Mouse (Mus musculus) erythroblast, adult 5-6 weeks (primary cell): ENCODE data around the gene Adam11. TPM values are rescaled to one million over a fixed set of nuclear protein-coding genes. Genes with fewer than 3 reads are reported as not detected.

ENCODE experiments used
- ATAC-seq: replicated peaks from 2 replicates; pipeline ENCODE4 v1.8.0; 2016; ENCODE audit warnings: moderate number of reproducible peaks, mild to moderate bottlenecking, moderate TSS enrichment, inconsistent platforms; ENCODE audit not compliant: poor library complexity, low FRiP score, severe bottlenecking
- total RNA-seq, 2 experiments: library from RNA; stranded (forward) in 1 of 2; stranded (reverse) in 1 of 2; fragments of 150-400 nt in 1 of 2; fragments of 200-764, 138-1000 nt in 1 of 2; gene quantifications; 2 replicates each; pipeline versions ENCODE4 v1.2.3 to v1.2.4; 2015 to 2017; ENCODE audit warnings: low replicate concordance in 2 of 2

Gene Adam11
- total RNA-seq, 2 experiments from 2014 or later: not detected

- ATAC-seq: no peak
These were observed 13.4 kb downstream of the Adam11 start for GRCm38 (mm10) chr11:102774621-102775141.

DNA sequence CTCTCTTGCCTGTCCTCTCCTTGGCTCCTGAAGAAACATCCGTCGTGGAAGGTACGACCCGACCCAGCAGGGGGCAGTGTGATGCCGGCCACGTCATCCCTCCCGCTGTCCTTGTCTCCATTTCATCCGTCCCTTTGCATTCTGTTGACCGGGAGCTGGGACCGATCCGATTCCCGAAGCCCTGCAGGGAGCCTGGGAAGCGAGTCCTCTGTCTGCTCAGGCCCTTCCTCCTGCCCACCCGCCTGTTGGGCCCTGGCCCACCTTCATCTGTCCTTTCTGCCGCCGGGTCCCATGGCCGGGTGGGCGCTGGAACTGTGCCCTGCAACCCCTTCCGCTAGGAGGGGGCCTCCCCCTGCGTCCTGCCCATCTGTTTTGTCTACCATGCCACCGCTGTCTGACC lies 16.4 kb downstream of the Adam11 start:
- ATAC-seq: no peak

- no peak for ATAC-seq
These were observed 16.9 kb downstream of the Adam11 start for GRCm38 (mm10) chr11:102778165-102778564.

- no peak for ATAC-seq
These were observed 17.4 kb downstream of the Adam11 start for GRCm38 (mm10) chr11:102778597-102778996.

DNA sequence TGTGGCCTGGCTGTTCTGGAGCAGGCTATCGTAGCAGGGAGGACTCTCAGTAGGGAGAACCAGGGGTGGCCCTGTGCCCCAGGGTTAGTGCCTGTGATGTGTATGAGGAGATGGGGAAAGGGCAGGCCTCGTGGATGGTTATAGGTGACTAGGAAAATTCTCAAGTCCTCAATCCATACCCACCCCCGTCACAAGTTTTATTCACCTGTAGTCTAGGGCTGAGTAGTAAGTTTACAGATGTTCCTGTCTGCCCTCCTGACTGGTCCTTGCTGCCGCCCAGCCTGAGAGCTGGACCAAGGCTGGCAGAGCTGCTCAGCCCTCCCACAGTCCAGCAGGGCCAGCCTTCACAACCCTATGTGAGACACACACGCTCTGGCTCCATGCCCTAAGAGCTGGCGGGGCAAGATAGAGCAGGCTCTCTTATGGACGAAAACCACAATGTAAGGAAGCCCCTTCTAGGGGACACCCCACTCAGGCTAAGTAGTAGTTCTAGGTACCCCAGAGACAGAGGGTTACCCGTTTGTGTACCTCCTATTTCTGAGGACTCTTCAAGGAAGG lies 17.9 kb downstream of the Adam11 start:
- no peak for ATAC-seq

- no peak for ATAC-seq
These were observed 18.6 kb downstream of the Adam11 start for GRCm38 (mm10) chr11:102779824-102780223.

DNA sequence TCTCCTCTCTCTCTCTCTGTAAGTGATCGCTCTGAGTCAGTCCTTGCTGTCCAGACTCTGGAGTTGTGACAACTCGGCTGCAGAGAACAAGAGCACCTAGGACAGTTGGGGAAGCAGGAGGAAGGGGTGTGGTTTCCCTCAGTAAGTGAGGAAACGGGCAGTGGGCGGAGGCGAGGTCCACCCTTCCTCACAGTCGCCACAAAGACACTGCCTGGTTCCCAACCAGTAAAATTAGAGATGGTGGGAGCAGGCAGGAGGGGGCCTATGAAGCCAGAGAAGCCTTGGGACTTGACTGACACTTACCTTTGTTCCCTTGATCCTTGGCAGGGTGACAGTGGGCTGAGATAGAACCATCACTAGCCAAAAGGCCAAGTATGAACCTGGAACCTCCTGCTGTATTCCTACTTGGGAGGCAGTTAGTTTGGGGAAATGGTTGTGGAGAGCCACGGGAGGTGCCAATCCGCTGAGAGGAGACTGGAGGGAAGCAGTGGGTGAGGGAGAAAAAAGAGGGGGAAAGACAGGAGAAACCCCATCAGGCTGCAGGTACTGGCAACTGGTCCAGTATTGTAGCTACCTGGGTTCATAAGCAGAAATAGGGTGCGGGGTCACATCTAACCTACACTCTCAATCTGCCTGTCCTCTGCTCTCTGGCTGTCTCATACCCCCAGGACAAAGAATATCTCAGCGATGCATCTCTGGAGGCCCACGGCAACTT lies 19.2 kb downstream of the Adam11 start:
- ATAC-seq: no peak

- no peak for ATAC-seq
These were observed 19.7 kb downstream of the Adam11 start for GRCm38 (mm10) chr11:102780986-102781351.

- ATAC-seq: no peak
These were observed 20.3 kb downstream of the Adam11 start for GRCm38 (mm10) chr11:102781523-102781922.

GRCm38 (mm10) chr11:102783443-102783842 lies 22.2 kb downstream of the Adam11 start:
- ATAC-seq: no peak

DNA sequence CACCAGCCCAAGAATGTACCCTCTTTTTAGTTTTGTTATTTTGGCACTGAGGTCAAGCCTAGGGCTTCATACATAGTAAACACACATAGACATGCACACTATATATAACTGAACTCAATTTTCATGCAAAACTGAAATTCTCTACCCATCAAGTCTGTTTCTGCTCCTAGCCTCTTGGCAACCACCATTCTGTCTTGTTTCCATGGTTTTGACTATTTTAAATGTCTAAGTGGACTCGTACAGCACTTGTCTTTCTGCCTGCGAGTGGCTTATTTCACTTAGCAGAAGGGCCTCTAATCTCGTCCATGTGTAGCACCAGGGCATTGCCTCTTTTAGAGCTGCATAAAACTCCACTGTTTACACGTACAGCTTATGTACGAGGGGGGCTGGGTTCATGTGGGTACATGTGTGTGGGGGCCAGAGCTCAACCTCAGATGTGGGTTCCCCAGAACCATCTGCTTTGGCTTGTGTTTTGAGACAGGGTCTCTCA lies 26.5 kb downstream of the Adam11 start:
- ATAC-seq: no peak

DNA sequence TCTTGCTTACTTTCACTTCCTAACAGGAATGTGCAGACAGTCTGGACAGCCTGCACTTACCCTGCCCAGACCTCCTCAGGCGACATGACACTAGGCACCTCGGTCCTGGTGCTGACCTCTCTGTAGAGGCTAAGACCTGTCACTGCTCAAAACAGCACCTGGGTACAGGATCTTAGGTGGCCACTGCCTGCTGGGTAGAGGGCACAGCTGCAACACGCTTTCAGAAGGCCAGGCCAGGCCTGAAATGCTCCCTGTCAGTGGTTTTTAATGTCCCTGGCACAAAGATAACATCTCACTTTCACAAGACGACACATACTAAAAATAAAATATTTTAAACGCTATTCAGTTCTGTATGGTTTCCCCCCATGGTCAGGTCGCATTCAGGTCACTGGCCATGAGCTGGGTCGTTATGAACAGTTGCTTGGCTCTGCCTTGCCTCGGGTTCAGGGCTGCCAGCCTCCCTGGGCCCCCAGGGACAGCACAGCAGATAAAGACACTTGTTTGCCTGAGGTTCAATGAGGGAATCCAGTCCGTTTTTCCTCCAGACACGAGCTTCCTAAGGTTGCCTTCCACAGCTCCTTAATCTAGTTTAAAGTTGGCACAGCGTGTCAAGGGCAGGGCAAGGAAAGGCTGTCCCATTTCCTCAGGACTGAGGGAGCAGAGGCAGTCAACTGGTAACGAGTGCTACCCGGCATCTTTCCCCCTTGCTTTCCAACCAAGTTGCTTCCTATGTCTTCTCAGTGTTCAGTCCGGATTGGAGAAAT lies 30.6 kb downstream of the Adam11 start:
- no peak for ATAC-seq

GRCm38 (mm10) chr11:102794157-102794556 lies 32.9 kb downstream of the Adam11 start:
- no peak for ATAC-seq

- no peak for ATAC-seq
These were observed 42.2 kb downstream of the Adam11 start for GRCm38 (mm10) chr11:102803453-102803852.

- no peak for ATAC-seq
These were observed 47.0 kb downstream of the Adam11 start for GRCm38 (mm10) chr11:102808246-102808645.

GRCm38 (mm10) chr11:102810721-102811485 lies 49.7 kb downstream of the Adam11 start:
- ATAC-seq: no peak

DNA sequence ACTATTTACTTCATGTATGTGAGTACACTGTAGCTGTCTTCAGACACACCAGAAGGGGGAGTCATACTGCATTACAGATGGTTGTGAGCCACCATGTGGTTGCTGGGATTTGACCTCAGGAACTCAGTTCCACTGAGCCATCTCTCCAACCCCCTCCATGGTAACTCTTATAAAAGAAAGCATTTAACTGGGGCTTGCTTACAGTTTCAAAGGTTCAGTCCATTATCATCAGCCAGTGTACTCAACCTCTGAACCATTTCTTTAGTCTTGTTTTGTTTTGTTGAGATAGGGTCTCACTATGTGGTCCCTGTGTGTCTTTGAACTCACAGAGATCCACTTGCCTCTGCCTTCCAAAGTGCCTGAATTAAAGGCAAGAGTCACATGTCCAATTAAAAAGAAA lies 53.6 kb downstream of the Adam11 start:
- ATAC-seq: no peak

GRCm38 (mm10) chr11:102818121-102819020 lies 57.1 kb downstream of the Adam11 start:
- ATAC-seq: no peak
